Mouse (Mus musculus): Measurements from ENCODE around the gene Col23a1.

The Col23a1 gene

DNA sequence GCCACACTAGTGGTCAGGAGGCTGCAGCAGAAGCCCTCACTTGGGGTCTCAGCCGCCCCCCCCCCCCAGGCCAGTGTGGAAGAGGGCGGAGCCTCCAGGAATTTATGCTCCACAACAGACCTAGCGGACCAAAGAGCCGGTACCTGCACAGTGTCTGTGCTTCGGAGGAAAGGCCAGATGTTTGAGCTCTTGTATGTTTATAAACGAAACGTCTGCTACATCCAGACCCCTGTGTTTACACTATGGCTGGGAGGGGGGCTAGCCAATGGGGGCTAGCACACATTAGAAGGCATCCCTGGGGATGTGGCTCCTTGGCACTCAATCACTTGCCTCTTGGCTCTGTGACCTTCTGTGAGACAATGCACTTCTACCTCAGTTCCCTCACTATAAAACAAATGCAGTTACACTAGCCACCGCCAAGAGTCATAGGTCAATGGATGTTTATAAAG, 99.2 kb downstream of the Col23a1 start:
- no peak for DNase-seq (ENCODE audit: low spot score)

DNA sequence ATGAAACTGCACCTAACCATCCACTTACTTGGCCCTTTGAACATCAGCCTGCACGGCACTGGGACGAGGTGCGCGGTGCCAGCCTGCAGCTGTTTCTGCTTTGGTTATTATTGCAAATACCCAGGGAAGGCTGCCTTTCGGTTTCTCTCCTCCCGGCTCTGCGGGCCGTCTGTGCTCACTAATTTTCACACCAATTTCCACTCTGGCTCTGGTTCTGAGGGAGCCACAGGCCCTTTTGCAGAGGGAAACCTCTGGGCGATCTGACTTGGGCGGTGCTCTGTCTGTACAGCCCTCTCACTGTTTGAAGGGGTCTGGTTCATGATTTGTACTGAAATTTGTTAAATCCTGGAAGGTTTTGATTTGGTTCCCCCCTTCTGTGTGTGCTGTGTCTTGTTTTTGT, 100.0 kb downstream of the Col23a1 start:
- DNase-seq (ENCODE audit: low spot score) = no peak

- no peak for DNase-seq (ENCODE audit: low spot score)
Observed at GRCm38 (mm10) chr11:51390521-51390920, 100.8 kb downstream of the Col23a1 start.

GRCm38 (mm10) chr11:51391548-51391947, 101.8 kb downstream of the Col23a1 start:
- DNase-seq (ENCODE audit: low spot score) = no peak

- DNase-seq (ENCODE audit: low spot score) = no peak
Observed at GRCm38 (mm10) chr11:51394301-51394865, 104.7 kb downstream of the Col23a1 start.

GRCm38 (mm10) chr11:51396451-51396850, 106.7 kb downstream of the Col23a1 start:
- DNase-seq (ENCODE audit: low spot score) = no peak

DNA sequence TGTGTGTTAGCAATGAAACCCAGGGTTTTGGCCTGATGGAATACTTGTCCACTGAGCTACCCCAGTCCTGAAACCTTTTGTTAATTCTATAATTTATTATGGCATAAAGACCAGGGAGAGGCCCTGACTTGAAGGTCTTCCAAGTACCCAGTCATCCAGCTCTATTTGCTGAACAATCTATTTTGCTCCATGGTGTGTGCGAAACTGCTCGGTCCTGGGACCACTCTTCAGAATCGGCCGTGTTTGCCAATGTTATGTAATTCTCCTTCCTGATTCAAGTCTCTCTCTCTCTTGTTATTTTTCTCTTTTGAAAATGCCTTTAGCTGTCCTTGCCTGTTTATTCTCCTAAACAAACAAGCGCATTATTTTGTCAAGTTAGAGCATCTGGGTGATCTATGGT, 108.4 kb downstream of the Col23a1 start:
- no peak for DNase-seq (ENCODE audit: low spot score)

DNA sequence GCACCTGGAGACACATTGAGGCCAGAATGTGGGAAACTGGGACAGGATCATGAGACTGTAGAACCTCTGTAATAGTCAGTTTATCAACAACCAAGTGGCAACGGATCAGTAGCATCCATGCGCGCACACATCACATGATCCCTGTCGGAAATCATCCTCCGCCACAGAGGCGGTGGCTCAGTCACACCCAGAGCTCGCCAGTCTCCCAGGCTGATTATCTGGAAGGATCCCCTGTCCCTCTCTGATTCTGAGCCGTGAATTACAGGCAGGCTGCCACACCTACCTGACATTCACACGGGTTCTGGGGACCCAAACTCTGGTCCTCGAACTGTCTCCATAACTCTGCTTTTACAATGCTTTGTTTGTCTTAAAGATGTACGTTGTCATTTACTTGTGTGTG, 110.6 kb downstream of the Col23a1 start:
- no peak for DNase-seq (ENCODE audit: low spot score)

DNA sequence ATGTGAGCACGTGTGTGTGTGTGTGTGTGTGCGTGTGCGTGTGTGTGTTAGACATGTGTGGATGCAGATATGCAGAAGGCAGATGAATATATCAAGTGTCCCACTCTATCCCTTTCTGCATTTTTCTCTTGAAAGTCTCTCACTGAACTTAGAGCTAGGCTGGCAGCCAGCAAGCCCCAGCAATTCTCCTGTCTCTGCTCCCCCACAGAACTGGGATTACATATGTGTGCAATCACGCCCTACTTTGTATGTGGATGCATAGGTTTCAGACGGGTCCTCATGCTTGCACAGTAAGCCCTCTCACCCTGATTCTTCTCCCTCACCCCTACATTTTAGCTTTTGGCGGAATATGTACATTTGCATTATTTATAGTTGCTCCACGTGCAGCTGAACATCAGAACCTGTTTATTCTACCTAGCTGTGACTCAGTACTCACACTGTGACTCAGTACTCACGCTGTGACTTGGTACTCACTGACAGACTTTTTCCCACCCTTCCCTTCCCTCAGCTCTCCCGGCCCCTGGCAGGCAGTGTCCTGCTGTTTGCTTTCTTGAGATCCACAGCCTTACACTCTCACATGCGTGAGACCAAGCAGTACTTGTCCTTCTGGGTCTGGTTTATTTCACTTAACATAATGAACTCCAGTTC, 111.9 kb downstream of the Col23a1 start:
- no peak for DNase-seq (ENCODE audit: low spot score)

DNA sequence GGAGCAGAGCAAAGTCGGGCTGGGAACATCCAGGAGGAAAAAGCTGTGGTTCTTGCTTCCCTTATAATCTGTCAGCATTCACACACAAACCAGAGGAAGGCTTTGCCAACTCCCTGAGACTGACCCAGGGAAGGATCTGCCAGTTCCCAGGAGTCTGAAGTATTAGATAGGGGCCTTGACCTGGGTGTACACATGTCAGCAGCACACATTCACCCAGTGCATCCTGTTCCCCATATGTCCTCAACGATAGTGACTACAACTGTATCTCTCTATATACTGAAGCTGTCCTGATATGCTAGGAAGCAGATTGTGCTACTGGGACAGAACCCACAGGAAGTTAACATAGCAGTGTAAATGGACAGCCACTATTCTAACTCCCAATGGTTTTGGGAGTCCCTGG, 114.2 kb downstream of the Col23a1 start:
- DNase-seq (ENCODE audit: low spot score) = no peak

GRCm38 (mm10) chr11:51404865-51405440, 115.2 kb downstream of the Col23a1 start:
- no peak for DNase-seq (ENCODE audit: low spot score)

DNA sequence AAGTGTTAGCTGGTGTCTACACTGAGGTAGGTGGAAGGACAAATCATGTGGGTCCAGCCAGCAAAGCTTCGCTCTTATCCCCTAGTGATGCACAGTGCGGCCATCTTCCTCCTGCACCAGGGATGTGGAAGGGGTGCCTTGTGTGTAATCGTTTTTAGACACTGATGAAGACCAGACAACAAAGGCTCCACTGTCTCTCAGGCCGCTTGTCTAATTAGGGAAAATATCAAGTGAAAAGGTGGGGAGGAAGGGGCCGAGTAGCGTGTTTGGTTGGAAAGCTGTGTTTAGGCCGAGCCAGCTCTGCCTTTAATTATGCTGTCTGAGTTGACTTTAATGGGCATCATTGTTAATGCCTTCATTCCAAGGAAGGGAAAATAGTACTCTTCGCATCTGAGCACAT, 116.8 kb downstream of the Col23a1 start:
- DNase-seq (ENCODE audit: low spot score) = no peak

- no peak for DNase-seq (ENCODE audit: low spot score)
Observed at GRCm38 (mm10) chr11:51407351-51407750, 117.6 kb downstream of the Col23a1 start.

- no peak for DNase-seq (ENCODE audit: low spot score)
Observed at GRCm38 (mm10) chr11:51410771-51411170, 121.1 kb downstream of the Col23a1 start.

- DNase-seq (ENCODE audit: low spot score) = no peak
Observed at GRCm38 (mm10) chr11:51414520-51414919, 124.8 kb downstream of the Col23a1 start.

GRCm38 (mm10) chr11:51415049-51415688, 125.4 kb downstream of the Col23a1 start:
- no peak for DNase-seq (ENCODE audit: low spot score)

- no peak for DNase-seq (ENCODE audit: low spot score)
Observed at GRCm38 (mm10) chr11:51418807-51419206, 129.1 kb downstream of the Col23a1 start.

GRCm38 (mm10) chr11:51421878-51422277, 132.2 kb downstream of the Col23a1 start:
- DNase-seq (ENCODE audit: low spot score) = no peak

DNA sequence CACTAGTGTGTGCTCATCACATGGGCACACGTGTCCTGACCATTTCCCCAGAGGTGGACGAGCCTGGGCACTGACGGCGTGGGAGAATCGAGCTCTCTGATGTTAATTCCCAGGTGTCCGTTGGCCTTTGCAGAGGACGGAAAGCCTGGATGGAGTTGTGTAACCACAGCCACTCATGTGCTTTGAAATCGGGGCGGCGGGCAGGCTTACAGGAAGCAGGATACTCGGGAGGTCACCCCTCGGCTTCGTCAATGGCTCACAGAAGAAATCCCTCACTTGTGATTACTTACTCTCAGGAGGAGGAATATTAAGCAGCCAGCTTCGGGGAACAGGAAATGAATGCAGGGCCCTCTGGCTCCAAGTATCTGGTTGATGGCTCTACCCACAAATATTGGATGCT, 133.0 kb downstream of the Col23a1 start:
- DNase-seq (ENCODE audit: low spot score) = no peak

DNA sequence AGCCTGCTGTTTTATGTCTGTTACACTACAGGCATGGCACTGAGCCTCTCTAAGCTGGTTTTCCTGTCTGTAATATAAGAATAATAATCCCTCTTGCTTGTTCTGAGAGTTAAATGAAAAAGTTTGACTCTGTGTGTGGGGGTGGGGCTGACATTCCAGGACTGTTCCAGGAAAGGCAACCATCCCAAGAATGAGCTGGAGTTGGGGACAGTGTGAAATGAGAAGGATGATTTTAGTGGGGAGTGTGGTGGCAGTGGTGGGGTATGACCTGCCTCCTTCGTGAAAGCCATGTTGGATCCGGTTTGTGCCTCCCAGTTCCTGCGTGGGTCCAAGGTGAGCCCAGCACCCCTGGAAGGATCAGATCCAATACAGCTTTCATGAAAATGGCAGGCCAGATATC, 136.4 kb downstream of the Col23a1 start:
- no peak for DNase-seq (ENCODE audit: low spot score)

DNA sequence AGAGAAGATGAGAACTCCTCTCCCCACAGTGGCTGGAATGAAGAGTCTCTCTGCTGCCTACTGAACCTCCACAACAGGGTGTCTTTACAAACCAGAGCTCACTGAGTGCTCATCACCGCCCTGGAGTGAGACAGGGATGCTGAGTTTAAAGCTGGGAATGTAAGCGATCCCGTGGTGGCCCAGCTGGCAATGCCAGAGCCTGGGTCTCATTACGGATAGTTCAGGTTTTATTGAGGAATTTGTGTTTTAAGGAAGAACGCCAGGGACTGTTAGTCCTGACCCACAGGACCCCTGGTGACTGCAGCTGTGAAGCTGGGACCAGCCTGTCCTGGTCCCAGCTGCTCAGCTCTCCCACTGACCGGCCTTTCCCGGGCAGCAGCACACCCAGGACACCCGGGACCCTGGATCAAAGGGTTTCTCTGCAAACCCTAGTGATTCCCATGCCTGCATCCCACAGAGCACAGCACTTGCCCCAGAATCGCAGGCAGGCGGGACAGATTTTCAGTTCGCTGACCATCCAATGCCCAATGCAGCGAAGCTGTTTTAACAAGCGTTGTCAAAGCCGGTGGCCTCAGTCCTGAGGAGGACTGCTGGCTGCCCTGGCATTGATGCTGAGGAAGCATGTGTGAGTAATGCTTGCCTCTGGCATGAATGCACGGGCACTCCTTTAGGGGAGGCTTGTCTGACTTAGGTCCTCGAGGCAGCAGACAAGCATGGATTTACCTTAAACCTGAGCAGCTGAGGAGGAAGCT, 139.9 kb downstream of the Col23a1 start:
- no peak for DNase-seq (ENCODE audit: low spot score)

DNA sequence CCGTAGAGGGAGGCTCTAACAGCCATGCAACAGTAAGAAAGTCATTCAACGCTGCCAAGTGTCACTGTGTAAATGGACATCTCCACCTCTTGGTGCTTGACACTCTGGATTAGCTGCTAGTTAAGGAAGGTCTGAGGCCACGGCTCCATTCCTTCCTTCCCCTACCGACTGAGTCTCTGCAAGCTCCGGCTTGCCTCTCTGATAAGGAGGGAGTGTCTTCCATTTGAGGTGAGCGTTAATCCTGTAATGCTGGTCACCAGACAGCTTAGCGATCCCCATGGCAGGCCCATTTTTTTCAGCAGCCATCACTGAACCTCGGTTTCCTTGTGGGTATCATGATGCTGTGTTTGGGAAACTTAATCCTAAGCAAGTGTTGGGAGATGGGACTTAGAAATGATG, 140.5 kb downstream of the Col23a1 start:
- no peak for DNase-seq (ENCODE audit: low spot score)

GRCm38 (mm10) chr11:51431287-51431686, 141.6 kb downstream of the Col23a1 start:
- DNase-seq (ENCODE audit: low spot score) = no peak

All from ovary, postnatal 10 days (tissue).